In the genomic region with DNA sequence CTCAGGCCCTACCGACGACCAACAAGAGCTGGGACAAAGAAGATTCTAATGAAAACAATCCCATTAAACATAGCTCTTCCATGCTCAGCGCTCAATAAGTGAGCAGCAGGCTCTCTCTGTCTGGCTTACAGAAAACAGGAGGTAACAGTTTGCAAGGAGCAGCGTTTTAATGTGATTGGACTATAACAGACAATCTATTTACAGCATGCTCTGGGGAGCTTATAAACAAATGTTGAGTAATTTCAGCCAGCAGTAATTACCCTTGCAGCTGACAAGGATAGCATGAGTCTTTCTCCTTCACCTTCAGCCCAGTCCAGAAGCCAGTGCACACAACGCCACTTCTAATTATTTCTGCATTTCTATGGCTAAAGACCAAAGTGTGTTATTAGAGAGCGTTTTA, we compare ENCODE assay signal across 16 mouse cellular contexts.
A peak's percentile ranks its signal among the peaks of the same experiment; 100 is the strongest.
DNase-seq lines count a peak whose midpoint lies in the region; ATAC-seq and TF ChIP-seq lines count a peak whose summit lies in the region.
"Had no signal": no experiment of that assay in that cellular context is flagged by ENCODE, and none has a peak within 500 bp of the region (broad histone marks: within the 10 kb centered on the region; RNA-seq: fewer than 3 reads in every experiment).

No protein-coding gene starts in this region.

- H3K4me2 ChIP-seq in forebrain, embryonic 12.5 days, result no peak overlapping the region
- H3K4me2 ChIP-seq in forebrain, embryonic 11.5 days (ENCODE audit: low read depth, low read length, severe bottlenecking), result no peak overlapping the region
- no peak overlapping the region for H3K4me2 ChIP-seq in stomach, embryonic 16.5 days (ENCODE audit: low read depth, low read length)
- H3K4me2 ChIP-seq in stomach, postnatal 0 days (replicated peaks; ENCODE audit: low read depth), result no peak overlapping the region
- H3K4me2 ChIP-seq in midbrain, embryonic 13.5 days (replicated peaks), result no peak overlapping the region
- H3K4me2 ChIP-seq: limb, embryonic 12.5 days; liver, embryonic 15.5 days had no signal

- no peaks in the 10 kb centered on the region for H3K9me3 ChIP-seq in forebrain, embryonic 12.5 days
- H3K9me3 ChIP-seq in forebrain, embryonic 11.5 days (ENCODE audit: control insufficient read depth, low read length), result no peaks in the 10 kb centered on the region
- no peaks in the 10 kb centered on the region for H3K9me3 ChIP-seq in stomach, embryonic 16.5 days (replicated peaks; ENCODE audit: control insufficient read depth, low read length)
- H3K9me3 ChIP-seq in stomach, postnatal 0 days (ENCODE audit: control insufficient read depth, low read length), result no peaks in the 10 kb centered on the region
- no peaks in the 10 kb centered on the region for H3K9me3 ChIP-seq in midbrain, embryonic 13.5 days
- H3K9me3 ChIP-seq: limb, embryonic 12.5 days; liver, embryonic 15.5 days had no signal

- no peak for TF ChIP-seq EP300 in stomach, postnatal 0 days (optimal IDR thresholded peaks at IDR 0.05)

- 19% methylated on average over 6 of the region's 6 CpGs for WGBS in forebrain, embryonic 12.5 days
- WGBS in forebrain, embryonic 11.5 days, result 30% methylated on average over 6 of the region's 6 CpGs
- 51% methylated on average over 6 of the region's 6 CpGs for WGBS in stomach, embryonic 16.5 days
- 50% methylated on average over 6 of the region's 6 CpGs for WGBS in stomach, postnatal 0 days
- 39% methylated on average over 6 of the region's 6 CpGs for WGBS in midbrain, embryonic 13.5 days

- no peaks in the 10 kb centered on the region for H3K36me3 ChIP-seq in forebrain, embryonic 12.5 days (replicated peaks)
- no peaks in the 10 kb centered on the region for H3K36me3 ChIP-seq in forebrain, embryonic 11.5 days (ENCODE audit: control insufficient read depth, insufficient read depth, low read length)
- no peaks in the 10 kb centered on the region for H3K36me3 ChIP-seq in stomach, embryonic 16.5 days (ENCODE audit: control insufficient read depth, insufficient read depth, low read length)
- H3K36me3 ChIP-seq in stomach, postnatal 0 days (ENCODE audit: control insufficient read depth, insufficient read depth, low read length), result no peaks in the 10 kb centered on the region
- no peaks in the 10 kb centered on the region for H3K36me3 ChIP-seq in midbrain, embryonic 13.5 days
- H3K36me3 ChIP-seq: limb, embryonic 12.5 days; liver, embryonic 15.5 days had no signal

- H3K27ac ChIP-seq in forebrain, embryonic 12.5 days, result peak overlapping the region; percentile 8; the same call in 1 of the 2 replicates
- no peak overlapping the region for H3K27ac ChIP-seq in forebrain, embryonic 11.5 days (ENCODE audit: low read depth, low read length)
- no peak overlapping the region for H3K27ac ChIP-seq in stomach, embryonic 16.5 days (ENCODE audit: low read length)
- H3K27ac ChIP-seq in stomach, postnatal 0 days (replicated peaks), result no peak overlapping the region
- H3K27ac ChIP-seq in midbrain, embryonic 13.5 days, result 0 out of 2 replicates have a peak overlapping the region, but pooled peaks have one; percentile 32
- H3K27ac ChIP-seq: heart, adult 2 months; limb, embryonic 12.5 days; liver, embryonic 15.5 days had no signal

- H3K4me1 ChIP-seq in forebrain, embryonic 12.5 days, result peaks cover 30% of the 10 kb centered on the region
- H3K4me1 ChIP-seq in forebrain, embryonic 11.5 days (replicated peaks; ENCODE audit: control insufficient read depth, insufficient read depth, low read length), result peaks cover 3% of the 10 kb centered on the region; the same call in 1 of the 2 replicates
- H3K4me1 ChIP-seq in stomach, embryonic 16.5 days (ENCODE audit: control insufficient read depth, insufficient read depth, low read length), result no peaks in the 10 kb centered on the region
- H3K4me1 ChIP-seq in stomach, postnatal 0 days (replicated peaks; ENCODE audit: control insufficient read depth, insufficient read depth), result no peaks in the 10 kb centered on the region
- H3K4me1 ChIP-seq in midbrain, embryonic 13.5 days (replicated peaks), result peaks cover 25% of the 10 kb centered on the region
- H3K4me1 ChIP-seq: liver, embryonic 15.5 days had no signal

- DNase-seq in forebrain, embryonic 11.5 days (ENCODE audit: low spot score), result no peak
- no peak for DNase-seq in stomach, postnatal 0 days (ENCODE audit: low spot score)
- peak; percentile 3 for DNase-seq in telencephalon, adult 2 months (ENCODE audit: low read depth, low spot score)
- no peak for DNase-seq in urinary bladder, adult 2 months (ENCODE audit: low spot score)
- DNase-seq in layer of hippocampus, adult 9-10 months (ENCODE audit: low spot score), result no peak
- DNase-seq: adrenal gland, postnatal 10 days; B cell, adult 2 months; heart, adult 2 months; heart, postnatal 10 days; kidney, postnatal 4 days had no signal

- H3K27me3 ChIP-seq in forebrain, embryonic 12.5 days, result 0 out of 2 replicates have a peak, but pooled peaks cover 5% of the 10 kb centered on the region
- H3K27me3 ChIP-seq in forebrain, embryonic 11.5 days (ENCODE audit: control insufficient read depth, insufficient read depth, low read length), result no peaks in the 10 kb centered on the region
- no peaks in the 10 kb centered on the region for H3K27me3 ChIP-seq in stomach, embryonic 16.5 days (ENCODE audit: control insufficient read depth, insufficient read depth, low read length)
- H3K27me3 ChIP-seq in stomach, postnatal 0 days (ENCODE audit: control insufficient read depth, insufficient read depth, low read length), result no peaks in the 10 kb centered on the region
- no peaks in the 10 kb centered on the region for H3K27me3 ChIP-seq in midbrain, embryonic 13.5 days
- H3K27me3 ChIP-seq: limb, embryonic 12.5 days; liver, embryonic 15.5 days had no signal

- no peak overlapping the region for H3K4me3 ChIP-seq in forebrain, embryonic 12.5 days (replicated peaks)
- no peak overlapping the region for H3K4me3 ChIP-seq in forebrain, embryonic 11.5 days (ENCODE audit: low read depth, low read length)
- H3K4me3 ChIP-seq in stomach, embryonic 16.5 days (replicated peaks; ENCODE audit: low read length), result no peak overlapping the region
- no peak overlapping the region for H3K4me3 ChIP-seq in stomach, postnatal 0 days (ENCODE audit: low read depth, low read length)
- H3K4me3 ChIP-seq in midbrain, embryonic 13.5 days (replicated peaks), result no peak overlapping the region
- H3K4me3 ChIP-seq: heart, adult 2 months; limb, embryonic 12.5 days; liver, embryonic 15.5 days had no signal

- ATAC-seq in forebrain, embryonic 12.5 days (ENCODE audit: low FRiP score), result peak; percentile 62; the same call in 1 of the 2 replicates
- no peak; the same call in 1 of the 2 replicates for ATAC-seq in forebrain, embryonic 11.5 days (replicated peaks; ENCODE audit: low FRiP score)
- peak; percentile 29; the same call in 1 of the 2 replicates for ATAC-seq in stomach, embryonic 16.5 days (ENCODE audit: insufficient read depth, low FRiP score)
- ATAC-seq in stomach, postnatal 0 days (ENCODE audit: low FRiP score, low TSS enrichment), result no peak
- ATAC-seq in midbrain, embryonic 13.5 days, result peak; percentile 63
- ATAC-seq: intestine, postnatal 0 days had no signal

- TF ChIP-seq CTCF in stomach, postnatal 0 days (IDR thresholded peaks at IDR 0.05; ENCODE audit: low read depth), result no peak

- no peak overlapping the region for H3K9ac ChIP-seq in forebrain, embryonic 12.5 days
- no peak overlapping the region for H3K9ac ChIP-seq in forebrain, embryonic 11.5 days (ENCODE audit: low read length)
- H3K9ac ChIP-seq in stomach, embryonic 16.5 days (ENCODE audit: low read length), result no peak overlapping the region
- no peak overlapping the region for H3K9ac ChIP-seq in stomach, postnatal 0 days (ENCODE audit: low read length)
- no peak overlapping the region for H3K9ac ChIP-seq in midbrain, embryonic 13.5 days (replicated peaks)
- H3K9ac ChIP-seq: limb, embryonic 12.5 days; liver, embryonic 15.5 days had no signal

Comparison
In these comparisons a context has a peak if more than half of its experiments do, and no peak if none do; other contexts are left out.
1. ATAC-seq: peak in forebrain, embryonic 12.5 days (single experiment), stomach, embryonic 16.5 days (single experiment) and midbrain, embryonic 13.5 days (single experiment); none in forebrain, embryonic 11.5 days (single experiment) and stomach, postnatal 0 days (single experiment).
2. H3K27ac ChIP-seq: peak in forebrain, embryonic 12.5 days (single experiment) and midbrain, embryonic 13.5 days (single experiment); none in forebrain, embryonic 11.5 days (single experiment), stomach, embryonic 16.5 days (single experiment) and stomach, postnatal 0 days (single experiment).